Mouse (Mus musculus) thymus, postnatal 25 days (tissue): ENCODE data around the gene Hoxc6.
A peak's percentile ranks its signal among the peaks of the same experiment; 100 is the strongest.

Experiments used
- DNase-seq: peaks from one replicate; pipeline ENCODE4 v3.0.0; 2022

The Hoxc6 gene

DNA sequence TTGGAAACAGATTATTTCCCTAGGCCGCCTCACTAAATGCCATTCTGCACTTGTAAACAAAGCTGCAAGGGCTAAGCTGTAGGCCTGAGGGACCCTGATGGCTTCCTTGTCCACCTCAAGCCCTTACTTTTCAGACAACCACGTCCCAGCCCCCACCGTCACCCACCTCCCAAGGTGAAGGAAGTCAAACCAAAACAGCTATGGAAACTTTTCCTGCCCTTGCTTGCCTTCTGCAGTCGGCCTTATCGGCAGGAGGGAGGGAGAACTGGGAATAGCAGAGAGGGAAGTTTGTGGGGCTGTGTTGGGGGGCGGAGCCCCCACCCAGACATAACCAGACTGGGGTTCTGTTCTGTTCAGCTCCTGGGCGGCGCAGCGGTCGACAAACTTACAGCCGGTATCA is 5.9 kb upstream of the Hoxc6 start:
- no peak for DNase-seq

DNA sequence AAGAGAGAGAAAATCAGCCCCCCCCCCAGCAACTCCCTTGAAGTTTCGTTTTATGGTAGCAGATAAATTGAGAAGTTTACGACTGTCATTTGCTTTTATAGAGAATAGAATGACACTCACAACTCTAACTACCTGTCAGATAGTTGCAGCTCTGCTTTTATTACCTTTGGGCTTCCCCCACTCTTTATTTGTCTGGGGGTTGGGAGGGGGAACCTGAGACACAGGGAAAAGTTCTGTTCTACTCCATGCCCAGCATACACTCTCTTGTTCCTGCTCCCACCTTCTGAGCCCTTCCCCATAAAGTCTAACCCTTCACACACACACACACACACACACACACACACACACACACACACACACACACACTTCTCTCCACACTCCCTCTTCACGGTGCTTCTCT is 5.2 kb upstream of the Hoxc6 start:
- no peak for DNase-seq

DNA sequence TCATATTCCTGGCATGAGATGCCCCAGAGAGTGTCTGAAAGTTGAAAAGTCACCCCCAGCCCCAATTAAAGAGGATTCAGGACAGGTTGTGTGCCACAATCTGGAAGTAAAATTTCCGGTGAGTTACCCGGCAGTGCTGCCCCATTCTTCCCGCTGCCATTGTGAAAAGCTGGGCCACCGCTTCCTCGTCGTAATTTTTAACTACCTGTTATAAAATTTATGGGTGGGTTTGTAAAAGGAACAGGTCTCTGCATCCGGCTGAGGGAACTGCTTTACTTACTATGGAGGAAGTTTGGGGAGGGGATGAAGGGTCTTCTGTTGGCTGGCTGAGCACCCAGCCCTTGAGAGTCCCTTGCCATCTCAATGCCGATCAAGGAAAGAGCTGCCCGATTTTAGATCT is 1.5 kb upstream of the Hoxc6 start:
- no peak for DNase-seq

DNA sequence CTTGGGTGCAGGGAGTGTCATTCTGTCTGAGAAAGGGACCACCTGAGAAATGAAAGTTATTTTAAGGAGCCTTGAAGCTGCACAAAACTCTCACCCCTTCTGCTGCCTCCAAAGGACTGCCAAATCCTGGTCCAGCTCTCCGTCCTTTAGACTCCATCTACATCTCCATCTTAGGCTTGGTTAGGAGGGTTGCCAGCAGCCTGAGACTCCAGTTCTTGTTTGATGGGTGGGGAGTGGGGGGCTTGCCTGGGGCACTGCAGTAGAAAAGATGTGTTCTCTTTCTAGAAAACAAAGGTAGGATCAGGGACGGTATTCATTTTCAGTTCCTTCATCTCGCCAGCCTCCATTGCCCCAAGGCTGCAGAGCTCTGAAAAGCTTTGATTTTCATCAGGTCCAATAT is 626 bp upstream of the Hoxc6 start:
- no peak for DNase-seq

DNA sequence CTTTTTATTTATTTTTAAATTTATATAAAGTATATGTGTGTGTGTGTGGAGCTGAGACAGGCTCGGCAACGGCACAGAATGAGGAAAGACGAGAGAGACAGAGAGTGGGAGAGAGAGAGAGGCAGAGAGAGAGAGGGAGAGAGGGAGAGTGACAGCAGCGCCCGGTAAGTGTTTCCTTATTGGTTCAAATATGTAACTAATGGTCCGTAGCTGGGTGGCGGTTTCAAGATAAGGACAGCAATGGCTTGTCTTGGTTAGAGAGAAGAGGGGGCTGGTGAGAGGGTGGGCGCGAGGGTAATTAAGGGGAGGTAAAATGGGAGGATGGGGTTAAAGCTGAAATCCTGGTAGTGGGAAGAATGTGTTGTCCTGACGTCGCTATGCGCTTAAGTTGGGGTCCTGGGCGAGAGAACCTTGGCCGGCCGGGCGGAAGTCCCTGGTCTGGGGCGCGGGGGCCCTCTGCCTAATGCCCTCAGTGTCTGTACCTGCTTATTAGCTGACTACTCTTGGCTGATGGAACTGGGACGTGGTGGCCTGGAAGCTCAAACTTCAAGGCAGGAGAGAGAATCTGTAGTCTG is 638 bp downstream of the Hoxc6 start:
- DNase-seq: no peak

DNA sequence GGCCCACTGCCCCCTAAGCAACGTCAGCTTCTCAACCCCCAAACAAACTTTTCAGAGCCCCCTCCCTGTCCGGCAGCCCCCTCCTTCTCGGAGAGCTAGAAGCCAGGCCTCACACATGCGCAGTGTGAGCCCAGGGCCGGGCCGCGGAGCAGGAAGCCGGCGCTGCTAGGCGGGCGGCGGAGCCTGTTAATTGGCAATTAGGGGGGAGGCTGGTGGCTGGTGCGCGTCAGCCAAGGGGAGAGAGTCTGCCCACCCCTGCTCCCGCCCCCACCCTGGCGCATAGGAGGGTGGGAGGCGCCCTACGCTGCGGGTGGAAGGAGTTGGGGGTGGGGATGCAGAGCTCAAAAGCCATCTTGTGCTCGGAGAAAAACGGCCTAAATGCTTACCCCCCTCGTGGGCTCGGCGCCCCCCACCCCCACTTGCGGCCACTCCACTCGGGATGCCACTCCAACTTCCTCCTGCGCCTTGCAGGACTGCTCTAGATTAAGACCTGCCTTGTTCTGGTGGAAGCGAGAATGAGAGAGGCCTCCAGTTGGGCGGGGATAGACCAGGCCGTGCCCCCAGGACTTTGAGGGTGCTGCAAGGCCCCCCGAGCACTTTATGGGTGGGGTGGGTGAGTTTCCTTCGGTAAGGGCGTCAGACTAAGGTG is 1.2 kb downstream of the Hoxc6 start:
- DNase-seq: peak; percentile 18

DNA sequence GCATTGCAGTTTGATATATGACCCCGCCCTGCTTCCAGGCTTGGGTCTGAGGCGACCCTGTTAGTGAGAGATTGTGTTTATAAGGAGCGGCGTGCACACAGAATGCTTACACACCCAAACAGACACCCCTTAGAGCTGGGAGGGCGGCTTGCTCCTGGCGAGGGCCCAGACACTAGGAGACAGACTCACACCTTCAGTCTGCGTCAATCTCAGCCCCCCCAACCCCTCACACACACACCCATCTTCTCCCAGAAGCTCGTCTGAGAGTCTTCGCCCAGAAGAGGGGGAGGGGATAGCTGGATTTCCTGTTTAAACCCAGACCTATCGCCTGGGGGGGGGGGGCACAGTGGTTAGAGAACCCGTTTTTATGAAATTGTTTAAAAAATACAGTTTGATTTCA is 1.9 kb downstream of the Hoxc6 start:
- DNase-seq: no peak

DNA sequence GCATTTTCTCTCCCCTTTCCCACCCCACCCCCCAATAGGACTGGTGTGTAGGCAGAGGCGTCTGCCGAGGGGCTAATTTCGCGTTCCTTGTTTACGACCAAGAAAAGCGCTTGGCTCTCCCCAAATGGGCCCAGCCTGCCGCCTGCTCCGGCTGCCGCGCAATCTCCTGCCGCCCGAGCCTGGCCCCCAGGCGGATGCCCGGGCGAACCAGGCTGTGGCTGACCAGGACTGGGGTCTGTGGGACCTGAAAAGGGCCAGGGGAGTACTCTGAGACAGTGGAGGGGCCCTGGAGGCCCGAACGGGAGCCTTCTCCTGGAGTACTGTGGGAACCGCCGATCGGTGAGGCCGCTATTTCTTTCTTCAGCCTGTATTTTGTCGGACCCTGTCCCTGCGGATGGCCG is 2.4 kb downstream of the Hoxc6 start:
- DNase-seq: no peak

DNA sequence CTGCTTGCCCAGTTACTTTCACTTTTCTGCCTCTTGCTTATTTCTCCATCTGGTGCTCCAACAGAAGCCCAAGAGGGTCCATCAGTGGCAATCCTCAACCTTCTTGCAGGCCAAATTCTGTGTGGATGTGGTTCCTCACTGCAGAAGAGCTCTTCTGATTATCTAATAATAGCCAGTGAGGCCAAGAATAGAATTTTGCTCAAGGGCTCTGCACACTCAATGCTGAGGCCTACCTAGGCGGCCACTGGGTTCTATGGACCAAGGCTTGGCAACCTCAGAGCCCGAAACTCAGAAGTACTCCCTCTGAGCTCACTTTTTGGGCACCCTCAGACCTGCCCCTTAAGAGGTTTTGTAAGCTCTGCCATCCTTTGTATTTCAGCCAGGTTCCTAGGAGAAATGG is 3.3 kb downstream of the Hoxc6 start:
- no peak for DNase-seq

DNA sequence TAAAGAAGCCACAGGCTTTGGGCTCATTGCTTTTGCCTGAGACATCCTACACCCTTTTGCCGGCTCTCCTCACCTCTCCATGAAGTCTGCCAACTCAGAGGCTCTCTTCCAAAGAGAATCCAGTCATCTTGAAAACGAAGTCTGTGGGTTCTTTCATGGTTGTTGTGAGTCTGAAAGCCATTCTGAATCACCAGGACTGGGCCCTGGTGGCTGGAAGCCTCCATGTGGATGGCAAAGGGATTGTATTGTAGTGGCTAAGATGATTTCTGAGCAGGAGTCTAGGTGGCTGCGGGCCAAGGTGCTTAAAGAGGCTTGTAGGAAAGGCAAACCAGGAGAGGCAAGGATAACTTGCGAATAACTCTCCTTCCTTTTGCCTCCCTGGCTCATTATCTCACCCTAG is 4.1 kb downstream of the Hoxc6 start:
- DNase-seq: no peak

DNA sequence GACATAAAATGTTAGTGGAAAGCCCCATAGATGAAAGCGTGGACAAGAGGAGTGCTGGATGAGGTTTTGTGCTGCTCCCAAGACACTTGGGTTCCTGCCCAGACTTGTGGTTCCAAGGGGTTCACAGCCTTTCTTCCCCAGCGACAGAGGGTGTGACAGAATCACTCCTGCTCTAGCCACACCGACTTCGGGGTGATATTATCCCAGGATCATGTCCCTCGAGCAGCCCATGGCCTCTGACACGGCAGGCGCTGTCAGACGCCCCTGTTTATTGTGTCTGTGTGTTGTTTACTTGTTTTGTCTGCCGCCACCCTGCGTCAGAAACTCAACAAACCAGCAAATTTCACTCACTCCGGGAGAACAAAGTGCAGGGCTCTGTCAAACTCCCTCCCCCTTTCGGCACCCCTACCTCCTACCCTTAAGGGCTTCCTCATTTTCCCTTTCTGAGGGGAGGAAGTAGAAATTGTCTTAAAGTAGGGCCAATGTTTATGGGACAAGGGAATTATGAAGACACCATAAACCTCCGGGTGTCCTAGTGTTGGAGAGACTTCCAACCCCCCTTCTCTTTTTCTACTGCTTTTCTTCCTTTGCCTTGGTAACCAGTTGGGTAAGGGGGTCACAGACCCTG is 4.9 kb downstream of the Hoxc6 start:
- no peak for DNase-seq

DNA sequence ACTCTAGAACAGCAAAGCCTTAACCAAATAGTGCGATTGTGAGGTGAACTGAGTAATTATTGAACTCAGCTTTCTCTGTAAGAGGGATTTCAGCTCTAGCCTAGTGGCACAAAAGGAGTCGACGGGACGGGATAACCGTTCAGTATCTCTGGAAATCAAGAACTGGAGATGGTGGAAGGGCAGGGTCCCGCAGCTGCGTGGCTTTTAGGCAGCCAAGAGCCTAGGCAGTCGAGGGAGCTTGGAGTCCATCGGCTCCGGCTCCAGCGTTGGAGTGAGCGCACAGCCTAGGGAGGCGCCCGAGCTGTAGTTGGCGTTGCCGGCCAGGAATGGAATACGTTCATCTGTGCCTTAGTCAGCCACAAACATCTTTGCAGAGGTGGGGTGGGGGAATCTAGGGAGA is 7.3 kb downstream of the Hoxc6 start:
- DNase-seq: no peak

DNA sequence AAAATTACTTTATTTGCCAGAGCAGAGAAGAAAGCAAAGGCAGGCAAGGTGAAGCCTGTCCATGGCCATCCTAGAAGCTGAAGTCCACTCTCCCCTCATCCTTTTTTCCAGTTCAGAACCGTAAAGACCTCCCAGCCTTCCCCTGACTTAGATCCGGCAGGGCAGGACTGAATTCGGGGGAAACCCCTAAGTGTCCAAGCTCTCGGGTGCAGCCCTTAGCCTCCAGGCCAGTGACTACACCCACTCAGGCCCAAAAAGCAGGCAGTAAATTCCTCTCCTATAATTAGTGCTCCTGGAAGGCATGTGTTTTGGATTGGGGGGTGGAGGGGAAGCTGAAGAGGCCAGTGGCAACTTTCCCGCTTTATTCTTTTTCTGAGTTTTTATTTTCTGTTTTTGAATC is 7.7 kb downstream of the Hoxc6 start:
- no peak for DNase-seq

DNA sequence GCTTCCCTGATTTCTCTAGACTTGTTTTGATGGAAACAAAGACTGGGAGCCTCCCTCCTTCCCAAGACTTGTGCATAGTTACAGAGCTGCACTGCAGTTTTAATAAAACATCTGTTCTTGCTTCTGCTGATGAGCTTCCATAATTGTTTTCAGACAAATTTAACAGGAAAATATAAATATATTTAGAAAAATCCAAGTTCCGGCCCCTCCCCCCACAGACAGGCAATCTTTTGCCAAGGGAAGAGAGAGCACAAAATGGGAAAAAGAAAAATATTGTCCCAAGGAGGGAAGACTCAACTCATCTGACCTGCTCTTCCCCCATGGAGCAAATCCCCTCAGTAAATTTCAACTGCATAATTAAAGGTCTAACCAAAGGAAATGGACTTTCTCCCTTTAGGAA is 8.3 kb downstream of the Hoxc6 start:
- no peak for DNase-seq

DNA sequence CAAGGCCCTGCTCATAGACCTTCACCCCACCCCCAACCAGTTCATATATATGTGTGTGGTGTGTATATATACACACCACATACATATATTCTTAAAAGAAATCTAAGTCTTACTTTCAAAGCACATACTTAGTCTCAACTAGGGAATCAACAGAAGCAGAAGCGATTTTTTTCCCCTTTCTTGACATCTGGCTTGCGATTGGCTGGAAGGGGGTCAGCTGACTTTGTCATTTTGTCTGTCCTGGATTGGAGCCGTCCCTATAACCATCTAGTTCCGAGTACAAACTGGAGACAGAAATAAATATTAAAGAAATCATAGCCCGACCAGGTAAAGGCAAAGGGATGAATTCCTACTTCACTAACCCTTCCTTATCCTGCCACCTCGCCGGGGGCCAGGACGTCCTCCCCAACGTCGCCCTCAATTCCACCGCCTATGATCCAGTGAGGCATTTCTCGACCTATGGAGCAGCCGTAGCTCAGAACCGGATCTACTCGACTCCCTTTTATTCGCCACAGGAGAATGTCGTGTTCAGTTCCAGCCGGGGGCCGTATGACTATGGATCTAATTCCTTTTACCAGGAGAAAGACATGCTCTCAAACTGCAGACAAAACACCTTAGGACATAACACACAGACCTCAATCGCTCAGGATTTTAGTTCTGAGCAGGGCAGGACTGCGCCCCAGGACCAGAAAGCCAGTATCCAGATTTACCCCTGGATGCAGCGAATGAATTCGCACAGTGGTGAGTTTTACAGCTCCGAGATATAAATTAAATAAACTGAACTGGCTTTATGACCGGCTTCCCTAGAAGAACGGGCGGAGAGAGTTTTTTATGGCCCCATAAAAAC is 11.4 kb downstream of the Hoxc6 start:
- DNase-seq: no peak

DNA sequence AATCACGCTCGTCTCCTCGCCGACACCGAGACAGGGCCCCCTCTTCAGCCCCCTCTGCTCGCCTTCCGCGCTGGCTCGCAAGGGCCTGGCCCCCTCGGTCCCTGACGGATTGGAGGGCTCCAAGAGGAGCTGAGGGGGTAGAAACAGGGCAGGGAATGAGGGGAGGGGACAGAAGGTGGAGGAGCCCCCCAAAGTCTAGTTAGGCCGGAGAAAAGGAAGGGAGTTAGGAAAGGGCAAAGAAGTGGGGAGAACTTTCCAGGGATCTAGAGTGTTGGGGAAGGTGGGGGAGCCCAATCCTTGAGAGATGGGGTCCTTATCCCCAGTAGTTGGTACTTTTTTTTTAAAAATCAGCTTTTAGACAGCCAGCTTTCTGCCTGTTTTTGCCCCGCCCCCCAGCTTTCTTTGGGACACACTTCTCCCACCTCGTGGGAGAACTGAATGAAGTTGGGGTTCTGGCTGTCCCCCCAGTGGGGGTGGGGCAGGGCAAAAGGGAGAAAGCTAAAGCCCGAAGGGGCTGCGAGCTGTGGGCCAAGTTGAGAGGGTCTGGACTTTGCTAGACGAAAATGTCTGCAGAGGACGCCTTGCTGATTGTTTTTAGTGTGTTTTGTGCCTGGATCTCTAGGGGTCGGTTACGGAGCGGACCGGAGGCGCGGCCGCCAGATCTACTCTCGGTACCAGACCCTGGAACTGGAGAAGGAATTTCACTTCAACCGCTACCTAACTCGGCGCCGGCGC is 12.2 kb downstream of the Hoxc6 start:
- DNase-seq: no peak

DNA sequence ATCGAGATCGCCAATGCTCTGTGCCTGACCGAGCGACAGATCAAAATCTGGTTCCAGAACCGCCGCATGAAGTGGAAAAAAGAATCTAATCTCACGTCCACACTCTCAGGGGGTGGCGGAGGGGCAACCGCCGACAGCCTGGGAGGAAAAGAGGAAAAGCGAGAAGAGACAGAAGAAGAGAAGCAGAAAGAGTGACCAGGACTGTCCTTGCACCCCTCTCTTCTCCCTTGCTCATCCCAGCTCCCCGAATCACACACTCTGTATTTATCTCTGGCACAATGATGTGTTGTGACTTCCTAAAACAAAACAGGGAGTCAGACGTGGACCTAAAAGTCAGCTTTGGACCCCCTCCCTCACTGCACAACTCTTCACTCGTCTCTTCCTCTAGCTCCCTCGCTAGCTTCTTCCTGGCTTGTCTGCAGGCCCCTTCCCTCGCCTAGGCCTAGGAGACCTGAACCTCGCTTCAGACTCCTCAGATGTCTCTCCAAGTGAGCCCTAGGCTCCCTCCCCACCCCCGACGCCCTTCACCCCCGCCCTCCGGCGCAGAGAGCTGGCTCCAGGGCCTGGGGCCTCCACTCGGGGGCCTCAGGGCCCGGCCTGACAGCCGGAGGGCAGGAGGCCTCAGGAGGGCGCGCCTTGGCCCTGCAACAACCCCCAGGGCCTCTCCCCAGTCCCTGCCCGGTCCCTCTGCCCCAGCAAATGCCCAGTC is 12.9 kb downstream of the Hoxc6 start:
- no peak for DNase-seq

DNA sequence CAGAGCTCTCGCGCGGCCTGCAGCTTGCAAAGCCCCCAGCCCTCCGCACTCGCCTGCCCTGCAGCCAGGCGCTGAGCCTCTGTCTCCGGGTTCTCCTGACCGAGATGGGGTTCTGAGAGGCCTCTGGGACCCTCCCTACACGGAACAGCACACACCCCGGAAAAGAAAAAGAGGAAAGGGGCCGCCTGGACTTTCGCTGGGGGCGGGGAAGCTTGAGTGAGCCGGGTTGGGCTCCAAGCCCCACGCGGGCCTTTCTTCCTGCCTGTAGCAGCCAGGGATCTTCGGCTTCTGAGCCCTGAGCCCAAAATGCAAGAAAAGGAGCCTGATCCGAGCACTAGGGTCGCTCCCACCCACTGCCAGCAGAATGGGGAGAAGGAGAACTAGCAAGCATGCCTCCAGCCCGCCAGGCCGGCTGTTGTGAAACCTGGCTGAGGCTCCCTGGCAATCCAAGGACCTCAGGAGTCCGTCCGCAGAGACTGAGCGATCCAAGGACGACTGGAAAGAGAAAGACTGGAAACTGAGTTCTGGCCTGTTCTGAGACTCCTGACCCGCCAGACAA is 13.9 kb downstream of the Hoxc6 start:
- no peak for DNase-seq

DNA sequence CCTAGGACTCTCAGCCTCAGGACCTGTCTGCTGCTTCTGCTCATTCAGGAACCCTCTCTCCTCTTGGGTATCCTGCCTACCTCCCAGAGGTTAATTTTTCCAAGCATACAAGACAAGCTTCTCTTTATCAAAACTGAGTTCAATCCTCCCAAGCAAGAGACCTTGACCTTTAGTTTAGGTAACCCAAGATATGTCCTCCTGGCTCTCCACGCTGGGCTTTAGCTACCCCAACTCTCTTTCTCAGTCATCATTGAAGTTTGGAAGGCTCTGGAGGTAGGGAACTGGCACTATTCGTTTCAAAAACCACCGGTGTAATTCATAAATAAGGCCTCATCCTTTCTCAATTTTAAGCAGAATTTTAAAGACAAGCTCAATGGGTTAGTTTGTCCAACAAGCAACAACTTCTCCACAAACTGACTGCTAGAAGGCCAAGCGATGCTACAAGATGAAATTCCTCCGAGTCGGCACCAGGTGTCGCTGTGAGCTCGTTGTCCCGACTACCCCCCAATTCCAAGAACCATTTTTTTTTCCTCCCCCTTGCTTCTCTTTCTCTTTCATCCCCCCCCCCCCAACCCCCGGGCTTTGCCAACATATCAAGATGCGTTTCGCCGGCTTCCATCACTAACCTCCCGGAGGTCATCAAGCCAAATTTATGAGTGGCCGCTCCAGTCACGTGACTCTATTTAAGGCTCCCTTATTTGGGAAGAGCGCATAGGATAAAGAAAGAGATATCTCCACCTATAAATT is 15.4 kb downstream of the Hoxc6 start:
- no peak for DNase-seq

DNA sequence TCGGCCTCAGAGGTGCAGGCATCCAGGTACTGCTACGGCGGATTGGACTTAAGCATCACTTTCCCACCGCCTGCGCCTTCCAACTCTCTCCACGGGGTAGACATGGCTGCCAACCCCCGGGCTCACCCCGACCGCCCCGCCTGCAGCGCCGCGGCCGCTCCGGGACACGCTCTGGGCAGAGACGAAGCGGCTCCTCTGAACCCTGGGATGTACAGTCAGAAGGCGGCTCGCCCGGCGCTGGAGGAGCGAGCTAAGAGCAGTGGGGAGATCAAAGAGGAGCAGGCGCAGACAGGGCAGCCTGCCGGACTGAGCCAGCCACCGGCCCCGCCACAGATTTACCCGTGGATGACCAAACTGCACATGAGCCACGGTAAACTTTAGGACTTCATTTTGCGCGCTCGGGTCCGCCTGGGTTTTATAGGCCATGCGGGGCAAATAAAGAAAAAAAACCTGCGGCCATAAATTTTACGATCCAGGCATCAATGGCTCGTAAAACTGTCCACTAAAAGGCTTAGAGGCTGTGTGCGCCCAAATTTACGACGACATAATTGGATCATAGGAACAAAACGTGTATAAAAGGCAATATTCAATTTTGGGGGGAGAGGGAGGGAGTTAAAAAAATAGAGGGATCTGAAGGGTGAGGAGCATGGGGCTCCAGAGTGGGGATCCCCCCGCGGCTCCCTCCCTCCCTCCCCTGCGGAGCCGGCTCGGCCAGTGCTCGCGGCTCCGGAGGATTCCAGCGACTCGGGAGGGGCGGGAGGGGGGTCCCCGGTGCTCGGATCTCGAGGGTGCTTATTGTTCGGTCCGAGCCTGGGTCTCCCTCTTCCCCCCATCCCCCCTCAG is 16.3 kb downstream of the Hoxc6 start:
- DNase-seq: no peak

DNA sequence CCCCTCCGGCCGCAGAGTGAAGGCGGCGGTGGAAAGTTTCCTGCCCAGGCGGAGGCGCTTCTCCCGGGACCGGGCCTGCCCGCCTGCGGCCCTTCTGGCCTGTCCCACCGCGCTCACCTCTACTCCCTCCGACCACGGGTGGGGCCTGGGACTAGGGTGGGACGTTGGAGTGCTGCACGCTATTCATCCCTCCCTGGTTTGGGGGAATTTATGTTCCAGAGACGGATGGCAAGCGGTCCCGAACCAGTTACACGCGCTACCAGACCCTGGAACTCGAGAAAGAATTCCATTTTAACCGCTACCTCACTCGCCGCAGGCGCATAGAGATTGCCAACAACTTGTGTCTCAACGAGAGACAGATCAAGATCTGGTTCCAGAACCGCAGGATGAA is 16.9 kb downstream of the Hoxc6 start:
- no peak for DNase-seq
